Mouse (Mus musculus): ENCODE measurements around the gene Ptpn7. TPM values are rescaled to one million over a fixed set of nuclear protein-coding genes. Genes with fewer than 3 reads are reported as not detected.

The Ptpn7 gene
- polyA plus RNA-seq, 1 experiment from 2014 or later, result 1.2 TPM

DNA sequence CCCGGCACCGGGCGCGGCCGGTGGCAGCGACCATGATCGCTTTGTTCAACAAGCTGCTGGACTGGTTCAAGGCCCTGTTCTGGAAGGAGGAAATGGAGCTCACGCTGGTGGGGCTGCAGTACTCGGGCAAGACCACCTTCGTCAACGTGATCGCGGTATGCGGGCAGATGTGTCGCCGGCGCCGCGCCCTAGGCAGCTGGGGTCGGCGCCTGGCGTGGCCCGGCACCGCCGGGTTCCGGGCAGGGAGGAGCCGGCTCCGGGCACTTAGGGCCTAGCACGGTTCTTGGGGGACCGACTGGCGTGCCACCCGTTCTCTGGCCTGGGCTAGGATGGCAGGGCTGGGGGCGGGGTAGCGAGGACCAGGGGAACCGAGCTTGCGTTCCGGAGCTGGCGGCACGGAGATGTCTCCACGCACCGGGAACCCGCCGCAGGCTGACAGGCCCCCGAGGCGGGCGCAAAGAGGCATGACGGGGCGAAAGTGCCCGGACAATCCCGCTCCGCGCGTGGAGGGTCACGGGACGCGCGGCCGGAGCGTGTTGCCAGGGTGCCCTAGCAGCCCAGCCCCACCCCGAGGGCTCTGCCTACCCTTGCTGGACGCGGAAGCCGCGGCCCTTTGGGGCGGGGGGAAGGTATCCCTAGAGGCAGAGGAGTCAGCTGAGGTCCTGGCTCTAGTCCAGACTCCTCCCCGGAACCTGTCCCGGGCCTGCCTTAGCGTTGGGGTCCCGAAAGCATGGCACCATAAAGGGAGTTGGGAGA, 14.6 kb downstream of the Ptpn7 start:
- Histone ChIP-seq H3K27me3 (replicated peaks) (peaks cover 10% of the 10 kb centered on the region; the same call in 1 of the 2 replicates), H3K36me3 (no peaks in the 10 kb centered on the region; the same call in 1 of the 2 replicates), H3K9me3 (no peaks in the 10 kb centered on the region), H3K4me3 (peak overlapping the region; percentile 92), H3K4me2 (replicated peaks) (peak overlapping the region; percentile 82), H3K9ac (peak overlapping the region; percentile 91), H3K4me1 (peaks cover 16% of the 10 kb centered on the region), H3K27ac (peak overlapping the region; percentile 78)
- under 1% methylated on average over 69 of the region's 69 CpGs for WGBS
- ATAC-seq (ENCODE audit: low FRiP score, low read depth), result peak; percentile 77

DNA sequence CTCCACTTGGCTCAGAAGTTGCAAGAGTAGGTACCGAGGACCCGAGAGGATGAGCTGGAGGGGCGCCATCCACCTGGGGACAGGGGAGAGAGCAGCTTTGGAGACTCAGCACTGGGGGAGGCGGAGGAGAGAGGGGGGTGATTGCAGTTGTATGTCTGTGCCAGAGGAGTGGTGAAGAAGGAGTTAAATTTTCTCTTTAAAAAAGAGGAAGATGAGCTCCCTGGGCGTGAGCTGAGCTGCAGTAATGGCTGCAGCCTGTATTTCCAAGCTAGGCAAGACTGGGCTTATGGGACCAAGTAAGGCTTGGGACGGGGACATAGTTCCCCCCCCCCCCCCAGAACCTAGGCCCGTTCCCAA, 15.2 kb downstream of the Ptpn7 start:
- 2% methylated on average over 7 of the region's 7 CpGs for WGBS
- Histone ChIP-seq H3K4me1 (peaks cover 16% of the 10 kb centered on the region), H3K9me3 (no peaks in the 10 kb centered on the region), H3K4me2 (replicated peaks) (peak overlapping the region; percentile 82), H3K36me3 (no peaks in the 10 kb centered on the region; the same call in 1 of the 2 replicates), H3K27me3 (replicated peaks) (peaks cover 10% of the 10 kb centered on the region; the same call in 1 of the 2 replicates), H3K9ac (peak overlapping the region; percentile 91), H3K27ac (peak overlapping the region; percentile 78; the same call in 1 of the 2 replicates), H3K4me3 (peak overlapping the region; percentile 92)
- no peak; the same call in 1 of the 2 replicates for ATAC-seq (ENCODE audit: low FRiP score, low read depth)

DNA sequence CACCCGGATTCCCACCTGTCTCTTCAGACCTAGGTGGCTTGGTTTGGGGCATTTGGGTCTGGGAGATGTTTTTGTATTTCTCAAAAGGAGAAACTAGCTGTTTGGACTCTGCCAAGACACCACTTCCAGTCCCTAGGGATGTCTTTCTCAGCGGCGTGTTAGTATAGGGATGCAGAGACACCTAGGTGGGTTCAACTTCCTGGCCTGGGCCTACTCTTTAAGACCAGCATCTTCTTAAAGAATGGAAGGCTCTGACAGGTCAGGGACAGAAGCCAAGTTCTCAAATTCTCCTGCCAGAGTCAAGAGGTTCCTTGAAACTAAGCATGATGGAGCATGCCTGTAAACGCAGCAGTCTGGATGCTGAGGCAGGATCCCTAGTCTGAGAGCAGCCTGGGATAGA, 16.0 kb downstream of the Ptpn7 start:
- Histone ChIP-seq H3K27ac (no peak overlapping the region), H3K4me1 (peaks cover 16% of the 10 kb centered on the region), H3K27me3 (replicated peaks) (peaks cover 7% of the 10 kb centered on the region; the same call in 1 of the 2 replicates), H3K4me2 (replicated peaks) (peak overlapping the region; percentile 82), H3K36me3 (no peaks in the 10 kb centered on the region; the same call in 1 of the 2 replicates), H3K9ac (peak overlapping the region; percentile 91), H3K9me3 (no peaks in the 10 kb centered on the region), H3K4me3 (peak overlapping the region; percentile 92)
- no peak for ATAC-seq (ENCODE audit: low FRiP score, low read depth)
- 87% methylated on average over 4 of the region's 4 CpGs for whole genome bisulfite sequencing

DNA sequence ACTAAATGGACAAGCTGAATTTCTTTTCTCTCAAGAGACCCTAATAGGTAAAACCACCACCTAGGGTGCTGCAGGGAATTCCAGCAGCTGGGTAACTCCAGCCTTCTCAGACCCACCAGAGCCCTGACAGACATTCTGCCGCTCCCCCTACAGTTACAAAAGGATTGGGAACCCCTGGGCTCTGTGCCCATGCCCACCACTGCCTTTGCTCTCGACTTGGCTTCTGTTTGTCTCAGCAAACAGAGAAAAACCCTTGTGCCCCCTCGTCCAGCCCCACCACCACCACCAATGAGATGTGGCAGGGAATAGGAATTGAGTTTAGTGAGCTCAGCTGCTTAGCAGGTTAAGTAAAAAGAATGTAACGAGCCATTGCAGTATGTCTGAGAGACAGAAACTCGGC, 16.5 kb downstream of the Ptpn7 start:
- H3K27ac ChIP-seq, result no peak overlapping the region
- peak overlapping the region; percentile 82 for H3K4me2 ChIP-seq (replicated peaks)
- H3K27me3 ChIP-seq (replicated peaks), result peaks cover 7% of the 10 kb centered on the region; the same call in 1 of the 2 replicates
- H3K9ac ChIP-seq, result 0 out of 2 replicates have a peak overlapping the region, but pooled peaks have one; percentile 91
- peak overlapping the region; percentile 11; the same call in 1 of the 2 replicates for H3K4me3 ChIP-seq
- peaks cover 18% of the 10 kb centered on the region for H3K4me1 ChIP-seq
- no peaks in the 10 kb centered on the region; the same call in 1 of the 2 replicates for H3K36me3 ChIP-seq
- no peak for ATAC-seq (ENCODE audit: low FRiP score, low read depth)
- no peaks in the 10 kb centered on the region for H3K9me3 ChIP-seq
- 69% methylated on average over 5 of the region's 5 CpGs for WGBS

DNA sequence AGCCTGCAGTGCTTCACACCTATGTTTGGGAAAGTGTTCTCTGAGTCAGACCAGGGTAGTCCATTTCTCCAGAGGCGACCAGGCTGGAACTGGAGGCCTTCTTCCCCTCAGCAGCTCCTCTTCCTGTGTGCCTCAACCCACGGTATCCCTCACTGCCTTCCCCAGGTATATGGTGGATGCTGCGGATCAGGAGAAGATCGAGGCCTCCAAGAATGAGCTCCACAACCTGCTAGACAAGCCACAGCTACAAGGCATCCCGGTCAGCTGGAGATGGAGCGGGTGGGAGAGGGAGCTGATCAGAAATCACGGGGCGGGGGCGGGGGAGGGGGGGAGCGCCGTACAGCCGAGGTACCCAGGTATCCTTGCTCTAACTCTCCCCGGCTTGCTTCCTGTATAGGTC, 21.5 kb downstream of the Ptpn7 start:
- H3K9me3 ChIP-seq, result no peaks in the 10 kb centered on the region
- peaks cover 28% of the 10 kb centered on the region for H3K36me3 ChIP-seq
- ATAC-seq (ENCODE audit: low FRiP score, low read depth), result peak; percentile 35
- H3K4me1 ChIP-seq, result peaks cover 23% of the 10 kb centered on the region
- peak overlapping the region; percentile 53; the same call in 1 of the 2 replicates for H3K9ac ChIP-seq
- WGBS, result 27% methylated on average over 13 of the region's 13 CpGs
- no peaks in the 10 kb centered on the region for H3K27me3 ChIP-seq (replicated peaks)
- peak overlapping the region; percentile 18 for H3K4me3 ChIP-seq
- H3K4me2 ChIP-seq (replicated peaks), result peak overlapping the region; percentile 53
- peak overlapping the region; percentile 75 for H3K27ac ChIP-seq

DNA sequence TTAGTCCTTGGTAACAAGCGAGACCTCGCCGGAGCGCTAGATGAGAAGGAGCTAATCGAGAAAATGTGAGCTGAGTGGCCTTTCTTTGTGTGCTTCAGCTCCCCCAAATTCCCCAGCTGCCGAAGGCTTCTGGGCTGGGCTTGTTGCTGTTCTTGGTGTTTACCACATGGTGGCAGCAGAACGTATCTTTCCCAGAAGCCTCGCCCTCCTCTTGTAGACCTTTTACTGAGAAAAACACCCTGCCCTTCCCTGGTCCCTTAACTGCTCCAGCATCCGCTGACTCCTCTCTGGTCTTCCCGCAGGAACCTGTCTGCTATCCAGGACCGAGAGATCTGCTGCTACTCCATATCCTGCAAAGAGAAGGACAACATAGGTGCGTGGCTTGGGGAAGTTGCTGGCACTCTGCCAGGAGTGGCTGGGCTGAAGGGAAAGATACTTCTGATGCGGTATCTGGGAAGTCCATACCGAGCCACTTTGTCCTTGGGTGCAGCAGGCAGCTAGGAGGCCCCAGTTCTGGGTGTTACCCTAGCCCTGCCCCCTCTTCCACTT, 22.0 kb downstream of the Ptpn7 start:
- 3% methylated on average over 14 of the region's 14 CpGs for WGBS
- Histone ChIP-seq H3K27ac (peak overlapping the region; percentile 75), H3K4me2 (replicated peaks) (peak overlapping the region; percentile 53), H3K9ac (peak overlapping the region; percentile 53; the same call in 1 of the 2 replicates), H3K4me1 (peaks cover 26% of the 10 kb centered on the region), H3K4me3 (peak overlapping the region; percentile 18), H3K36me3 (peaks cover 28% of the 10 kb centered on the region), H3K9me3 (no peaks in the 10 kb centered on the region), H3K27me3 (replicated peaks) (no peaks in the 10 kb centered on the region)
- ATAC-seq (ENCODE audit: low FRiP score, low read depth), result peak; percentile 49; the same call in 1 of the 2 replicates

DNA sequence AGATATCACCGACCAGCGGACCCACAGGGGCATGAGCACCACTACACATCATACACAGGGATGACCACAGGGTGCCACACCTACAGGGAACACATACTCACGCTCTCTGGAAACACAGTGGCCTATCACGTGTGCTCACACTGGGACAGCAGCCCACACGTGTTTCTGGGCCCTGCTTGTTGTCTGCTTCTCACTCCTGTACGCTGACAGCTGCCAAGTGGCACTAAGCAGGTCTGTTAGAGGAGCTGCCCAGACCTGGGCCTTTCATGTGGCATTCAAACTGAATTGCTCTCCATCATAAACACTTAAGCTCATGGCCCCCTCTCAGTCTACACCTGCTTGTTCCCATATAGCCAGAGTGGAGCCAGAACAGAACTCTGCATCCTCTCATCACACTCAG, 23.8 kb downstream of the Ptpn7 start:
- H3K4me3 ChIP-seq, result no peak overlapping the region
- no peak overlapping the region for H3K27ac ChIP-seq
- peaks cover 26% of the 10 kb centered on the region for H3K4me1 ChIP-seq
- whole genome bisulfite sequencing, result 87% methylated on average over 6 of the region's 6 CpGs
- peaks cover 28% of the 10 kb centered on the region for H3K36me3 ChIP-seq
- H3K9me3 ChIP-seq, result no peaks in the 10 kb centered on the region
- no peak overlapping the region for H3K9ac ChIP-seq
- no peak overlapping the region for H3K4me2 ChIP-seq (replicated peaks)
- ATAC-seq (ENCODE audit: low FRiP score, low read depth), result no peak
- H3K27me3 ChIP-seq (replicated peaks), result no peaks in the 10 kb centered on the region

DNA sequence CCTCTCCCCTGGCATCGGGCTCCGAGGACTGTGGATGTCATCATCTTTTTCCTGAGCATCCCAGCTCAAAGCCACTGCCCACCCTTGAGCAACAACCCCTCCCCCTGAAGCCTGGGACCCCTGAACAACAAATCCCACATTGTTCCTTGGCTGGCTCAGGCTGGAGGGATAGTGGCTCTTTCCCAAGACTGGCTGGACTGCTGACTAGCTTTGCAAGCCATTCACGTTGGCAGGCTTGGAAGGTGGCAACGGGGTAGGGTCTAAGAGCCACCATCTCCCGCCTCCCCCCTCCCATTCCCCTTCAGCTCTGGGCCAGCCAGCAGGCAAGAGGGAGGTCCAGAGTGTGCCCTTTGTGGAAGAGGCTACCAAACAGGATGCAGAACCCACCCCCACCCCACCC, 26.1 kb downstream of the Ptpn7 start:
- peaks cover 28% of the 10 kb centered on the region for H3K36me3 ChIP-seq
- WGBS, result 56% methylated on average over 5 of the region's 5 CpGs
- H3K4me2 ChIP-seq (replicated peaks), result no peak overlapping the region
- peaks cover 26% of the 10 kb centered on the region for H3K4me1 ChIP-seq
- no peaks in the 10 kb centered on the region for H3K27me3 ChIP-seq (replicated peaks)
- H3K9me3 ChIP-seq, result no peaks in the 10 kb centered on the region
- H3K9ac ChIP-seq, result no peak overlapping the region
- no peak overlapping the region for H3K27ac ChIP-seq
- peak; percentile 46 for ATAC-seq (ENCODE audit: low FRiP score, low read depth)
- no peak overlapping the region for H3K4me3 ChIP-seq

DNA sequence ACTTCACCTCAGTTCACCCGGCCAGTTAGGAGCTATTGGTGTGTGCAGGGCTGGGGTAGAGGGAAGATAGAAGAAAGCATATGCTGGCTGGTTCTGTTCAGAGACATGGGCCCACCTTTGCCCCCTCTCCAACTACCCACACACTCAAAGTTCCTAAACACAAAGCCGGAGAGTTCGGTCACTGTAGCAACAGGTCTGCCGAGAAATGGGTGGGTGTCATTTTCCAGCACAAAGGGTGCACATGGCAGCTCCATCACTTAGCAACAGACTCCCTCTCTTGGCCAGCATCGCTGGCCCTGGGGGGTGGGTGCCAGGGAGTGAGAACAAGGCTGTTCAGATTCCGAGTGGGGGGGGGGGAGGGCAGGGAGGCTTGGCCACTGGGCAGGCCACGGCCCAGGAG, 26.6 kb downstream of the Ptpn7 start:
- peak; percentile 46 for ATAC-seq (ENCODE audit: low FRiP score, low read depth)
- Histone ChIP-seq H3K27ac (no peak overlapping the region), H3K36me3 (peaks cover 28% of the 10 kb centered on the region), H3K27me3 (replicated peaks) (no peaks in the 10 kb centered on the region), H3K4me3 (no peak overlapping the region), H3K9ac (no peak overlapping the region), H3K4me1 (peaks cover 22% of the 10 kb centered on the region), H3K4me2 (replicated peaks) (0 out of 2 replicates have a peak overlapping the region, but pooled peaks have one; percentile 5), H3K9me3 (no peaks in the 10 kb centered on the region)
- WGBS, result 45% methylated on average over 7 of the region's 7 CpGs

DNA sequence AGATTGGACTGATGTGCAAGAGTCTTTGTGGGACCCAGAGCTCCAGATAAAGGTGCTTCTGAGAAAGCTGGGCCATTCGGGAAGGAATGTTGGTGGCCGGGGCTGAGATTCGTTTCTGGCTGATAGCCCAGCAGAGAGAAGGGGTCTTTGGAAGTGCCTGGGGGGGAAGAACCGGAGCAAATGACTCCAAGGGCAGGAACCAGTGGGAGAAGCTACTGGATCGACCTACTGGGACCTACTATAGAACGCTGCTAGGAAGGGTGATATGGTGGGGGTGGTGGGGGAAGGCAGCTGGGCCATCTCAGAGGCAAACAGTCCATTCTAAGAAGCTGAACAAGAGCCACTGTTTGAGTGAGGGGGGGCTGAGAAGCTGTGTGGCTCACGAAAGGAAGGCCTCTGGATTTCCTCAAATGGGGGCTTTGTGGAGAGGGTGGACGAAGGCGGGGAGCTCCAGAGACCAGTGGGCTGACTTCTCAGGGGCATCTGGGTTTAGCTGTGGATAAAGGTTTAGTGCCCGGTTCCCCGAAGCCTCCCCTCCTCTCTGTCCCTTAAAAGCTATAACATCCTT, 27.1 kb downstream of the Ptpn7 start:
- Histone ChIP-seq H3K9me3 (no peaks in the 10 kb centered on the region), H3K4me3 (no peak overlapping the region), H3K4me2 (replicated peaks) (0 out of 2 replicates have a peak overlapping the region, but pooled peaks have one; percentile 5), H3K27me3 (replicated peaks) (no peaks in the 10 kb centered on the region), H3K9ac (no peak overlapping the region), H3K36me3 (peaks cover 26% of the 10 kb centered on the region), H3K27ac (no peak overlapping the region), H3K4me1 (peaks cover 18% of the 10 kb centered on the region)
- ATAC-seq (ENCODE audit: low FRiP score, low read depth), result no peak; the same call in 1 of the 2 replicates
- 75% methylated on average over 11 of the region's 11 CpGs for WGBS

DNA sequence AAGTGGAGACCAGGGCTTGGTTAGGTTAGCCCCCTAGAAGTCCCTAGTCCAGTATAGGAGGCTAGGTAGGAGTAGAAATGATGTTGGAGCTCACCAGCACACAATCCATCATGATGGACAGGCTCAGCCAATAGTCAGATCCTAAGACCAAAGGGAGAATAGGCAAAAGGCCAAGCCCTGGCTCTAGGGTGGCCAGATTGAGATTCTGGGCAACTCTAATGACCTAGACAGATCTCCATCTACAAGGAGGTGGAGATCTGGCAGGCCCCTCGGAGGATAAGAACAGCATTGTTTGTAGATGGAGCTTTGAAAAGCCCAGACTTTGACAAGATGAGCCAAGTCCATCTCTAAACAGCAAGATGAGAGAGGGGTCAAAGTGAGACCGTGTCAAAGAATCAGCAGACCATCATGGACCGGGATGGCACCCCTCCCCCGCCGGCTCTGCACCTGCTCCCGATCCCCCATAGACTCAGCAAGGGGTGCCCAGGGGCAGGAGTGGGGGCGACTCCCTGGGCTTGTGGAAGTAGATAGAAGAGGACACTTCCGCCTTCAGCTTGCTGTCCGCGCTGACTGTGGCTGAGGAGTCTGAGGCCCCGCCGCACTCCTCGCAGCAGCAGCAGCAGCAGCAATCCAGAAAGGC, 28.0 kb downstream of the Ptpn7 start:
- WGBS, result 85% methylated on average over 13 of the region's 13 CpGs

DNA sequence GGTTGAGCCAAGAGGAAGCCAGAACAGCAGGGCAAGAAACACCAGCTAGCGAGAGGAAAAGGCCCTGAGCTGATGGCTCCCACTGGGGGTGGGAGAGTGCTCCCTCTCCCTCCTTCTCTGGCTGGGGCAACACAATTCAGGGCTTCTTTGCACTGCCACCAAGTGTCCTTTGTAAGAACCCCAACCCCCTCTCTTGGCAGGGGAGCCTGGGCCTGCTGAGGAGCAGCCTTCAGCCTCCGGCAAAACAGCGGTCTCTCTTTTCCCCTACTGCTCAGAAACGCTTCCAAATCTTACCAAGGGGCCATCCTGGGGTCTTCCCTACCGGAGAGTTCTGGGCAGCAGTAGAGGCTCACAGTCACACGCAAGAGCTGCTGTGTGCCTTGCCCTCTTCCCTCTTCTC, 30.2 kb downstream of the Ptpn7 start:
- WGBS, result 62% methylated on average over 6 of the region's 6 CpGs
- no peak overlapping the region for H3K4me3 ChIP-seq
- H3K4me2 ChIP-seq (replicated peaks), result no peak overlapping the region
- H3K27ac ChIP-seq, result no peak overlapping the region
- H3K27me3 ChIP-seq (replicated peaks), result no peaks in the 10 kb centered on the region
- no peaks in the 10 kb centered on the region for H3K36me3 ChIP-seq
- H3K9me3 ChIP-seq, result no peaks in the 10 kb centered on the region
- ATAC-seq (ENCODE audit: low FRiP score, low read depth), result no peak
- no peak overlapping the region for H3K9ac ChIP-seq
- peaks cover 10% of the 10 kb centered on the region; the same call in 1 of the 2 replicates for H3K4me1 ChIP-seq

More for the DNA sequence above, 28.0 kb downstream of the Ptpn7 start:
- Histone ChIP-seq H3K4me1 (peaks cover 10% of the 10 kb centered on the region; the same call in 1 of the 2 replicates), H3K9ac (no peak overlapping the region), H3K4me3 (no peak overlapping the region), H3K4me2 (replicated peaks) (no peak overlapping the region), H3K9me3 (no peaks in the 10 kb centered on the region), H3K27me3 (replicated peaks) (no peaks in the 10 kb centered on the region), H3K27ac (no peak overlapping the region), H3K36me3 (peaks cover 17% of the 10 kb centered on the region)
- ATAC-seq (ENCODE audit: low FRiP score, low read depth), result no peak

Measured in neural tube, embryonic 12.5 days (tissue).